Mouse (Mus musculus) forelimb bud, embryonic 11.5 days (tissue): ENCODE results near the gene Mael.

ENCODE experiments used
- DNase-seq: peaks from one replicate; pipeline ENCODE4 v3.0.0-alpha.2; 2012; ENCODE audit warnings: low read depth, low spot score

Mael gene

DNA sequence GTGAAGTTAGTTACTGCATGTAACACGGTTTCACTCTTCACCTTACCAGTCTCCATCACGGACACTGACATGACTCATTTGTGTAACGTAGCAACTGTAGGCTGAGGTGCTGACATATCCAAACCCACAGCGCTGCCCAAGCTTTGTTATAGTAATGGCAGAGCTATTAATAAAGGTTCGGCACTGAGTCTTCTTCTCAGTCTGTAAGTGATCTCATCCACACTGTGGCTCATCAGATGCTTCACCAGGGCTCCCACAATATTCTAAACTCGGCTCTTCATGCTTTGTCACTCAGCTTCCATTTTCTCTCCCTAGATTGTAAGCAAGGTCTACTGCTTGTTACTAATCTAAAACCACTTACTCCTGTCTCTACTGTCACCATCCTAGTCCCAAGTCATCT is 29.2 kb downstream of the Mael start:
- DNase-seq = no peak

DNA sequence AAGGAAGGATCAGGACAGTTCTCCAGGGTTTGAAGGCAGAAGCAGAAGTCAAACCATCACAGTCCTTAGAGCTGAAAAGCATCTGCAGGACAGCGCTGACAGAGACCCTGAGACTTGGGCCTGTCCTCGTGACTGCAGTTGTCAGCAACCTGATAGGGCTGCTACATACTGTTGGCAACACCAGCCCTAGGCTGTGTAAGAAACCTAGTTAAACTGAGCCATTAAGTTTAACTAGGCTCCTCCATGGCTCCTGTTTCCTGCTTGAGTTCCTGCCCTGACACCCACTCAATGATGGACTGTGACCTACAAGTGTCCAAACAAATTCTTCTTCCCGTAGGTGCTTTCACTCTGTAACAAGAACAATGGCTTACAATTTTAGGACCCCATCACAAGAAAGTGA is 33.4 kb downstream of the Mael start:
- peak; percentile 57 for DNase-seq

DNA sequence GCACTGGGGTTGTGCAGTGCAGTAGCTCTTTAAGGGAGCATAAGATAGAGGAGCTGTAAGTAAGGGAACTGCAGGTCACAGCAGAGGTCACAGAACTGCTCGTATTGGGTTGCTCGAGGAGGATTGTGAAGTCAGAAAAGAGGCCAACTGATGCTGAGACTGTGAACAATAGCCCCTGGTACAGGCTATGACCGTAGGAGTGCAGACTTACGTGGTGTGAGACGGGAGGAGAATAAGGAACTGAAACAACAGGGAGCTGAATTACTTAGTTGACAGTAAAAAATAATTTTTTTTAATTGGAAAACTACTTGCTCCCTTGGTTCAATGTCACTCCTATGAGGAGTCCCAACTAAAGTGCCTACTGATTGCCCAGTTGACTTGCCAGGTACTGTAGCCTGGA is 34.4 kb downstream of the Mael start:
- no peak for DNase-seq

DNA sequence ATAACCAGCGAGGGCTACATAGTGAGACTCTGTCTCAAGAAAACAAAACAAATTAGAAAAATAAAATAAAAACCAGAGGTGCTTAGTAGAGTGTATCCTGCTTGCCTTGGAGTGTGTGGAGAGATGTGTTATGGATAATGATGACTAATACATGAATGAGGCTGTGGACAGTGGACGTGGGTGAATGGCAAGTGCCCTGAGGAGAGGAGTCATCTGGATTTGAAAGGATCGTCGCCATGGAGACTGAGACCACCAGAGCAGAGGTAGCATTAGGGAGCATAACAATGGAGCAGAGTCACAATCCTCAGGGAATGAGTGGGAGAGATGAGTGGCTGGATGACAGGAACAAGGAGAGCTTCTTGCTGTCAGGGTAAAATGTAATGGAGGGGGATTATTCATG is 48.7 kb downstream of the Mael start:
- DNase-seq = no peak

DNA sequence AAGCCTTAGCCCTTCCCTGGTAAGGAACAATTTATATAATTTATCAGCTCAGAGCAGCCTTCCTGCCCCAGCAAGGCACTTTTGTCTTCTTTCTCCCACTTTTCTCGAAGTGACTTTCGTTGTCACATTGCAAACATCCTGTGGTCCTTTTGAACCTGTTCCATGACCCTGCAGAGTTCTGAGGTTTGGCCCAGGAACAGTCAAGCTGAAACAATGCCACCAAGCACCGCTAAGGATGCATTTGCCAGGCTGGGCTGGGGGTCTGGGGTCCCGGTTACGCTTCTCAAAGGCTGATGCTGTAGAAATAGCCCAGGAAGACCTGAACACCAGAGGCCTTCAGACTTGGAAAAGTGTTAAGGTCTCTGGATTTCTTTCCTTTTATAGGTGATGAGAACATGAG is 53.2 kb downstream of the Mael start:
- no peak for DNase-seq

DNA sequence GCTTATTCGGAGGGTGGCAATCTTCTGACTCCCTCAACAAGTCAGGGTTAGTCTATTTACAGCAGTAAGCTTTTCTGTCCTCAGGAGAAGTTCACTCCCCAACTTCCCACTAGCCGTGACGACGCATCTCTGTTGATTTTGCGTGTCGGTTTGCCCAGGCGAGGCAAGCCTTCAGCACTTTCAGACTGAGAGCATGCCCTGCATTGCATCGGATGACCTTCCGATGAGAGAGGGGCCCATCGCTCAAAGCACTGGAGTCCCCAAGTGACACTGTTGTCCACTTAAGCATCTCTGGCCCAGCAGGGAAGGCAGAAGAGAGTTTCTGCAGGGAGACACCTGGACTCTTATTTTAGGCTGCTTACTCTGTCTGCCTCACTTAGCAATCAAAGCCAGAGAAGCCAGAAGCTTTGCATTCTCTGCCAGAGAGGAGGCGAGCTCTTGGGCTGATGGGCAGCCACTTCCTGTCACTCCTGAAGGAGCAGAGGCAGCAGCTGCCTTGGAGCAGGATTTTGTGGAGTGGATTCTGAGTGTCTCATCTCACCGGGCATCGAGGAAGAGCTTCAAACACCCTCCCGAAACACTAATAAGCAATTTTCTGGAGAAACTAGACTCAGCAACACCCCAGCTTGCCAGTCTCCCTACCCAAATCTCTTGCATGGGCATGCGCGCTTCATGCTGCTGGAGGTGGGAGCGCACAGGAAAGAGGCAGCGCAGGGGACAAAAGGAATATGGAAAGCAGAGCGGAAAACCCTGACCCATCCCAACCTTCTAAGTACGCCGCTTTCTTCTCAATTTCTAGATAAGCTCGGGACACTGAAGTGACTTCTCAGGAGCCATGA is 53.9 kb downstream of the Mael start:
- DNase-seq = no peak

DNA sequence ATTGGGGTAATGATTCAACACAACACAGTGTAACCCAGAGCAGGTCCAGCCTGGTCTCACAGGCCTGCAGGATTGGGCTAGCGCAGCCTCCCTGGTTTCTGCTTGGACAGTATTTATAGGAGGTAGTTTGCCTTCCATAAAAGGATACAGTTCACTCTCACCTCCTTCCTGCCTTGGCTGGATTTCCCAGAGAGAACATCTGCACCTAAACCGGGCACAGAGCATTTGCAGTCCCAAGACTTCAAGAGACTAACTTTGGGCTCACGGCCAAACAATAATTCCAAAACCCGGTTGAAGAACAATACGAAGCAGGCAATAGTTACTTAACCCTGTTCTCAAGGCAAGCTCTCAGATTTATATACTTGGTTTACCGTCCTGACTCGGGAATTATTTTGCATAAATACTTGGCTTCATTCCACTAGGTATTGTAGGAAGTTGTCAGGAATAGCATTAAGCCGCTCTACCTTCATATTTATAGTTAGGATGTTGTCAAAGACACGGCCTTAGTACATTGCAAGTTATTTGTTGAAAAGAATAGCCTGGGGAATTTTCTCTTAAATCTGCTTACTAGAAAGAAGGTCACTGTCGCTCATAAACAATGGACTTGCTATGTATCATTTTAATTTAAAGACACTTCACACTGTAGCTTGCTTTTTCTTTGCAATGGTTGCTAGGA is 55.5 kb downstream of the Mael start:
- DNase-seq = no peak

DNA sequence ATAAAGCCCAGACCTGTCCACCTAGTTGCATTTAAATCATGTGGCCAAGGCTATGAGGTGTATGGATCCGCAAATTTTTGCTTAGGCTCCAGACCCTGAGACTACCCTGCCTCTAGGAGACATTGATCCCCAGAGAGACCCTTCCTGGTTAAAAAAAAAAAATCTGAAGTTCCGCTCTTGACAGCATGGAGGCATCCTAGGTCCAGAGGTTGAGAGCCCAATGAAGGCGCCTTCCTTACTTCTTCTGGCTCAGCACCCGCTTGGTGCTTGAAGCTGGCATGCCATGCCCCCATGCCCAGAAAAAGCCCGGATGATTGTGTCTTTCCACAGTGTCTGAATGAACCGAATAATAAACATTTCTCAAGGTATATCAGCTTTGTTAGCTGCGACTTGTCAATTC is 57.0 kb downstream of the Mael start:
- no peak for DNase-seq

DNA sequence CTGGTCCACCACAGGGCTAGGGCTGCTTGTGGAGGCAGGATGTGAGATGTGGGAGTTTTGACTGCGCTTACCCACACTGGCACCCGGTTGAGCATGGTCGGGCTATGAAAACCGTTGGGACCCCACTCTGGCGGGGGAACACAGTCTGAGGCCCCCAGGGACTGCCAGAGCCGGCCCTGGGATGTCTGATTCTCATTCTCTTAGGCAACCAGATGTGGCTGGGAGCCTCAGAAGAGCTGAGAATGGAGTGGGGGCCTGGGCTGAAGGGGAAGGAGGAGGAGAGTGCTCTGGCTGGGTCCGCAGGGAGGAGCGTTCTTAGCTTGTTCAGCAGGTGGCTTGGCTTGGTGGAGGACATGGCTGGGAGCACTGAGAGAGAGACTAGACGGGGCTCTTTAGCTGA is 64.9 kb downstream of the Mael start:
- DNase-seq = no peak

DNA sequence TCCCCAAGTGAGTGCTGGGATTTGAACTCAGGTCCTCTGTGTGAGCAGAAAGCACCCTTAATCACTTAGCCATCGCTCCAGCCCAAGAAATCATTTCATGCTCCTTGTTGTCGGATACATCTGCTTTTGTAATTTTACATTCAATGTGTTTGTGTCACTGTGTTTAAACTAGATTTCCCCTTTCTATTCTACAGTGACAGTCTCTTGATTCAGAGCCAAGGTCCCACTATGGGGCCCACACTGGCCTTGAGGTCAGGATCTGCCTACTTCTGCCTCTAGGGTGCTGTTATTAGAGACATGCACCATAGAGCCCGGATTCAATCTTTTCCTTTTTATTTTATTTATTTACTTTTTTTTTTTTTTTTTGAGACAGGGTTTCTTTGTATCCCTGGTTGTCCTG is 65.6 kb downstream of the Mael start:
- no peak for DNase-seq

DNA sequence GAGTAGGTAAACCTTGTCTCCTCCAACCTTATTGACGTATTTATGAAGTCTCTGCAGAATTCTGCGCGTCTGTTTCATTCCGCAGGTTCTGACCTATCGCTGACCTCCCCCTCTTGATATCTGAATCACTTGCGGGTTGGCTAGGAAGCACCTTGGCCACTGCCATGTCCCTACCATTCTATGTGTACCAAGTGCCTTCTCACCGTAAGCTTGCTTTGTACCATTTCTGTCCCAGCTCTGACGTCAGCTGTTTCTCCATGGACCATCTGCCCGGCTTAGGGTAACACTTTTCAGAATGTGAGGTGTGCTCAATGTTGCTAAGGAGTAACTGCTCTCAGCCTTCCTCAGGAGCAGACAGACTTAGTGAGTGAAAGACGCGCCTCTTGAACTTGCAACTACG is 67.7 kb downstream of the Mael start:
- no peak for DNase-seq

DNA sequence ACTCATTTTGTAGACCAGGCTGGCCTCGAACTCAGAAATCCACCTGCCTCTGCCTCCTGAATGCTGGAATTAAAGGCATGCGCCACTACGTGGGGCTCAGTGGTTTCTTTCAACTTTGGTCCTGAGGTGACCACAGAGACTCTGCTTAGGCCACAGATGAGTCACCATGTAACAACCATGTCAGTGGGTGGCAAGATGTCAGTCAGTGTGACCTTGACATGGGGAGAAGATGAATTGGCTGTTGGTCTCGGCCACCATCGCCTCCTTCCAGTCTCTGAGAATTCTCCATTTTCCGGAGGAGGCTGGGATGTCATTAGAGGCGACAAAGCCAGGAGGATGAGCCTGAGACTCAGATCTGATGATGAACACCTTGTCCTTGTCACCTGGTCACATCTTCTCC is 68.8 kb downstream of the Mael start:
- no peak for DNase-seq

DNA sequence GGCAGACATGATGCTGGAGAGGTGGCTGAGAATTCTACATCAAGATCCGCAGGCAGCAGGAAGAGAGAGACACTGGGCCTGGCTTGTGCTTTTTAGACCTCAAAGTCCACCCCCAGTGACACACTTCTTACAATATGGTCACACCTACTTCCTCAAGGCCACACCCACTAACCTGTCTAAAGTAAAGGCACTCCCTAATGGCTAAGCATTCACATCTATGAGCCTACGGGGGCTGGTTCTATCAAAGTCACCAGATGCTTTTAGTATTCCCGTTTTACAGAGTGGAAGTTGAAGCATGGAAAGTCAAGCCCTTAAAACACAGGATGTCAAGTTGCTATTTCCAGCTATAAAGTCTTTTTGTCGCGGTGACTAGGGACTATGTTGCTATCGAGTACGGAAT is 70.5 kb downstream of the Mael start:
- no peak for DNase-seq

DNA sequence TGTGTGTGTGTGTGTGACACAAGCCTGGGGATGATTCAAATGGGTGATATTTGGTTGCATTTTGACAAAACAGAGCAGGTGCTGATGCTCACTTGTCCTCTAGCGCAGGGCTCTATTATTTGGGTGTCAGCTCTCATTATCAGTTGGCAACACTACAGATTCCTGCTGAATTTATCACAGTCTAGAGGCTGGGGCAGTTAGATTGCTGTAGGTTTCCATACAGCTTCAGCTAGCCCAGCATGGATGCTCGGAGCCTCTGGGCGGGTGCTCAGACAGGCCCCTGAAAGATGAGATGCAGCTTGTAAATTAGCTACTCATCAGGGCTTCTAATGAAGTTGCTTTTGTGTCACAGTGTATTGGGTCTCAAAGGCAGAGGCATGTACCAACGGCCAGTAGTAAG is 71.1 kb downstream of the Mael start:
- no peak for DNase-seq

DNA sequence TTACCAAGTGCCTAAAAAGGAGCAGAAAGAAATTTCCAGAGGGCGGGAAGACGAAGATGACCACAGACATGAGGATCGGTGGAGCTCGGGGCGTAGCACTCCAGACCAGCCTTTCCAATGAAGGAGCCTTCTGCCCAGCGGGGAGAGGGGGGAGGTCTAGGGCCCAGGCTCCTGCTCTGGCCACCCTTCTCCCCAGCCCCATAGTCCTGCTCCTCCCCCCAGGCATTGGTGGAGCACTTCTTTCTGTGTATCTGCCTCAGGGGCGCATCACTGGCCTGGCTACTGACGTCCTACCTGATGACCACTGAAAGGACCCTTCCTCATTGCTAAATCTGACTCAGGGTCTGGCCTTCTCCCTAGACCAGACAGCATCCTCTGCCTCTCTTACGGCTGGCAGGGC is 73.4 kb downstream of the Mael start:
- no peak for DNase-seq

DNA sequence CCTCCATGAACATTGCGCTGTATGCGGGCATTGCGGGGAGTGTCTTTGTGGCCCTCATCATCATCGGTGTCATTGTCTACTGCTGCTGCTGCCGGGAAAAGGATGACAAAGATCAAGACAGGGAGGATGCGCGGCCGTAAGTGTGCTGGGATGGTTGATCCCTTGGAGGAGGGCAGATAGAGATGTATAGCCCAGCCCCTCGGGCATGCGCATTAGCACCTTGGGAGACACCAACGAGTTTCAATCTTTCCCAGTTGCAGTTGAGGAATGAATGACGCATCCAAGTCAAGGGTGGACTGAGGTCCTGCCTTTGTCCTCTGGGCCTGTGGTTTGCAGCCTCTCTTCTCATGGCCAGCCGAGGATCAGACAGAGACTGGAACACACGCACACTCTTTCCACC is 74.0 kb downstream of the Mael start:
- no peak for DNase-seq

DNA sequence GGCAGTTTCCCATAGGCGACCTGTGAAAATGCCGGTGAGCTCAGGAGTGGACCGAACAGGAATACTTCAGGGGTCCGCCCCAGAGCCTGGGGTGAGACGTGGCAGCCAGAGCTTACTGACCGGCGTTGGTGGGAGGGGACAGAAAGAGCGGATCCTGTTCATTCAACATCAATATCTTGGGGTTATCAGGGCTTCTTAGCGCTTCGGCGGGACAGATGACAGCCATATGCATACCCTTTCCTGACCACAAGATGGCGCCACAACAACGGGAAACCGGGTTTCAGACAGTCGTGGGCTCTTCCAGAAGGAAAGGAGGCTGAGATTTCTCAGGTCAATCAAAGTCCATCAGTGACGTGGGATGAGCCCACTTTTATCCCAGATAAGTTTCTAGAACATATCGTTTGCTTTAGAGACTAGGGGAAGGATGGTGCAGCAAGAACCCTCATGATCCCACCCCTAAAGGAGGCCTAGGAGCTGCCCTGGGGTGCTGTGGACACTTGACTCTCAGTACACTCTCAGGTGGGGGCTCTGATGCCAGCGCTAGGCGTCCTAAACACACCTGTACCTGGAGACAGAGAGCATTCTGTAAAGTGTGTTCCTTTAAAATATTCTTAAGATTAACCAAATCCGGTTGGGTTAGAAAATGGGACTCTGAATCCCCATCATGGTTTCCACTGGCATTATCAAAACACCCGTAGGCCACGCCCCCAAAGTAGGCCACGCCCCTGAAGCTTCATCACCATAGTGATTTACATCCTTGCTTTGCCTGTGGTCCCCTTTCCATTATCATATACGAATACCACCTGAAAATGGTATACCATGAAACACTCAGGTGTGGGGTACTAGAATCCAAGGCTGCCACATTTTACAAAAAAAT is 77.7 kb downstream of the Mael start:
- DNase-seq = peak; percentile 77

DNA sequence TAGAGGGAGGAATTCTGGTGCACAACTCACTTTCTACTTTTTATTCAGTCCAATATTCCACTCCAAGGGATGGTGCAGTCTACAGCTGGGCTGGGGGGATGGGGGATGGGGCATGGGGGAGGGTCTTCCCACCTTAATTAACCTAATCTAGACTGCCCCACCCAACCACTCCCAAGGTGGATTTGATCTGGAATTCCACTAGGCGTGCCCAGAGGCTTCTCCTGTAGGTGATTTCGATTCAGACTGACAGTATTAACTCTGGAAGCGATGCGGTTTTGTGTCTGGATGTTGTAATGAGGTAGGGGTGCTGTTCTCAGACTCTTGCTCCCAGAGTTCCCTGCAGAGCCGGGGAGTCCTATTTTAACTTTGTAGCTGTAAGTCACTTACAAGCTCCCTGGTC is 78.4 kb downstream of the Mael start:
- DNase-seq = no peak

DNA sequence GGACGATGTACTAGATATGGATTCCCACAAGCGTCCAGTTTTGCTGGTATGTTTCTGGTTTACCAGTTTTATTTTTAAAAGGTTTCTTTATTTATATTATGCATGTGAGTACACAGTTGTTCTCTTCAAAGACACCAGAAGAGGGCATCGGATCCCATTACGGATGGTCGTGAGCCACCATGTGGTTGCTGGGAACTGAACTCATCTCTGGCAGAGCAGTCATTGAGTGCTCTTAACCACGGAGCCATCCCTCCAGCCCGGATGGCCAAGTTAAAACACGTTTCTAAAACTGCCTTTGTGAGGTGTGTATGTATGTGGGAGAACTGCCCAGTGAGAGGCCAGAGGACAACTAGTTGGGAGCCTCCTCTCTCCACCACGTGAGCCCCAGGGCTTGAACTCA is 79.9 kb downstream of the Mael start:
- DNase-seq = no peak

DNA sequence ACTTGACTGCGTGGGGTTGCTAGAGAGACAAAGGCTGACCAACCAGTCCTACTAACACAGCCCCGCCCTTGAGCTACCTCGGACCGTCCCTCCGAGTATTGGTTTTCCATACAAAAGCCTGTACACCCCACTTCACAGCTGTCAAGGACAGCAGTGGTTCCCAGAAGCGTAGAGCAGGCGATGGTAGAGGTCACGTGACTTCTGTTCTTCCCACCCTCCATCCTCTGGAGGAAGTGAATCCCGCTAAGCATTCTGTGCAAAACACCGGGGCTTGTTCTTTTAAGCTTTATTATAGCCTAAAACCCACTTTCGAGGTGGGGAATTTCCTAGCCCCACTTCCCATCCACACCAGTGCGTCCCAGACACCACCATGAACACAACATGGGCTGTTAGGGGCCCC is 80.8 kb downstream of the Mael start:
- no peak for DNase-seq

DNA sequence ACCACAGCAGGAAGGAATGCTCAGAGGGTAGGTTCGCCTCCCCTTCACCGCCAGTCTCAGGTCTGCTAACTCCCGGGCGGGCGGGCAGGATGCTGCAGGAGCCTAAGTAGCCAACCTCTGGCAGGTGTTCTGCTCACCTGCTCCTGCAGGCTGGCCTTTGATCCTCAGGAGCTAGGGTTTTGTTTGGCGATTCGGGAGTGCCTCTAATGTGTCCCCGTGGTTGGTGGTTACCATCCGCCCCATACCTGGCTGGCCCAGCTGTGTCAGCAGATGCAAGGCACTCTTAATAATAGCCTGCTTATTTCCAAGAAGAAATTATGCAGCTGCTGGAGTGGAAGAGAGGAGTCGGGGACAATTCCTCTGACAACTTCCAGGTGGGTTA is 83.4 kb downstream of the Mael start:
- DNase-seq = no peak
